Mouse (Mus musculus): ENCODE data around the gene Ppp1r12b.

Ppp1r12b gene

DNA sequence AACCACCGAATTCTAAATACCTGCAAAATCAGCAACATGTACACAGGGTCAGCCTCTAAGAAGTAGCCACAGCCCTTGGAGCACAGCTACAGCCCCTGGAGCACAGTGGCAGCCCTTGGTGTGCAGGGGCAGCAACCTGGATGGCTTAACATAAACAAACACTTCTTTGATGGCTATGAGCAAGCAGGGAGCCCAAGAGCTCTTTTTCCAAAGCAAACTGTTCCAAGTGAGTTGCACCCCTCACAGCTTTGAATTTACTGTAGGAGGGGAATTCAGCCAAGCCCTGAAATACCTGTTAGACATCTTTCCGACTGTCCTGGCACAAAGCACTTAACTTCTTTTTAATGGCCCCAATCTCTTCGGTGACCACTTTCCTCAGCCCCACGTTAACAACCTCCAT lies 14.9 kb downstream of the Ppp1r12b start:
- no peak for DNase-seq (ENCODE audit: low spot score)

GRCm38 (mm10) chr1:134938233-134938632 lies 17.5 kb downstream of the Ppp1r12b start:
- no peak for DNase-seq (ENCODE audit: low spot score)

GRCm38 (mm10) chr1:134936335-134936734 lies 19.4 kb downstream of the Ppp1r12b start:
- no peak for DNase-seq (ENCODE audit: low spot score)

DNA sequence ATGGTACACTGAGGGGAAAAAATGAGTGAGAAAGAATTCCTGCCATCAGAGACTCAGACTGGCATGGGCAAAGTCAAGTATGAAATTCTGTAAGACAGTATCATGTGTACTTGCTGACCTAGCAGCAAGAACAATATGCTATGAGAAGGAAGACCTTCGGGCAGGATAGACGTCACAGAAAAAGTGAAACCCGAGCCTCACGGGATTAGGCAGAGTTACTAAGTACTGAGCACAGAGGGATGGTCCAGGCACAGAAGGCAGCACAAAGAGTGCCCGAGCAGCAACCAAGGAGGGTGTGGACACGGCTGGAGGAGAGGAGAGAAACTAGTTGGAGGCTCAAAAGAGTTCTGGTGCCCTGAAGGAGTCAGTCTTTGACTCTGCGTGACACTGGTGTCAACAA lies 23.3 kb downstream of the Ppp1r12b start:
- no peak for DNase-seq (ENCODE audit: low spot score)

- DNase-seq (ENCODE audit: low spot score): no peak
Observed at GRCm38 (mm10) chr1:134919010-134919409, 36.7 kb downstream of the Ppp1r12b start.

DNA sequence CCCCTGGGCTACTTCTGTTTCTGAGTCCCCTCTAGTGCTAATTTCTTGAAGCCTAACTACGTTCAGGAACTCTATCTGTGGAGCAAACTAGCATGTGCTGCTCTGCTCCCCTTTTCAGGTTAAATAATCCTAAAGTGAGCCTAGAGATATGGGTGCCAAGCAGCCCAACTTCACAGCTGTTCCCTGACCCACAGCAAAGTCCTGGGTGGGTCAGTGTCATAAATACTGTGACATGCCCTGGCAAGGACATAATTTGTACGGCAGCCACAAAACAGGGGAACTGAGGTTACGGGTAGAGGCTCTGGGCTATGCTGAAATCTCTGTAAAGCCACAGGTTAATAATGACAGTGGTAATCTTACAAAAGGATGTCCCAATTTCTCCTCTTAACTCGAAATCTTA lies 40.3 kb downstream of the Ppp1r12b start:
- DNase-seq (ENCODE audit: low spot score): no peak

GRCm38 (mm10) chr1:134913535-134913934 lies 42.2 kb downstream of the Ppp1r12b start:
- peak; percentile 5 for DNase-seq (ENCODE audit: low spot score)

DNA sequence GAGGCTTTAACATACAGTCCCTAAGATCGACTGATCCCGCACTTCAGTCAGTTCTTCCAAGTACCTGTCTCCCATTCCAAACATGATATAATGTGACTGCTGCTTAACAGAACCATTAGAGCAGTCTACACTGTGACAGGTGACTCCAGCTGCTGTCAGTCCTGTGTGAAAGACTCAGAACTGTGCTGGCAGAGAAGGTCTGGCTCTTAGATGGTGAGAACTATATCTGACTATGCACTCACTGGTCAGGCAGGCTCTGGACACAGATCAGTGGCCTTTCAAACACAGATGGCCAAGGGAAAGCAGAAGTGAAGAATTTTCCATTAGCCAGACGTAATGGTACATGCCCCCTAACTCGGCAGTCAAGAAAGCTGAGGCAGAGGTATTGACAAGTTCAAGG lies 43.9 kb downstream of the Ppp1r12b start:
- DNase-seq (ENCODE audit: low spot score): no peak

DNA sequence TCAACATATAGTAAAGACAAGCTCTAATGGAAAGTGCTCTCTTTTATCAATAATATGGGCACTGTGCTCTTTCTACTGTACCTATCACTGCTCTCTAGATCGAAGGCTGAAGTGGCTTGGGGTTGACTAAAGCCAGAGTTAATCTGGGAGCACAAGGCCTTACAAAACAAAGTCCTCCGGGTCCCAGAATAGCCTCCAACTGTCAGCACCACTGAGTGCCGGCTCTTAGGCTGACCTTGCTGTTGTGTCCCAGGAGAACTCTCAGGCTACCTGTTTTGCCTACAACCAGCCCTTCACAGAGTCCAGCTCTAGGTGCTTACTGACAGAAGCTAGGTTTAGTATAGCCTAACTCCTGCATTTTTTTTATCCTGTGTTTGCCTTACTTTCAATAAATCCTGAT lies 45.7 kb downstream of the Ppp1r12b start:
- no peak for DNase-seq (ENCODE audit: low spot score)

DNA sequence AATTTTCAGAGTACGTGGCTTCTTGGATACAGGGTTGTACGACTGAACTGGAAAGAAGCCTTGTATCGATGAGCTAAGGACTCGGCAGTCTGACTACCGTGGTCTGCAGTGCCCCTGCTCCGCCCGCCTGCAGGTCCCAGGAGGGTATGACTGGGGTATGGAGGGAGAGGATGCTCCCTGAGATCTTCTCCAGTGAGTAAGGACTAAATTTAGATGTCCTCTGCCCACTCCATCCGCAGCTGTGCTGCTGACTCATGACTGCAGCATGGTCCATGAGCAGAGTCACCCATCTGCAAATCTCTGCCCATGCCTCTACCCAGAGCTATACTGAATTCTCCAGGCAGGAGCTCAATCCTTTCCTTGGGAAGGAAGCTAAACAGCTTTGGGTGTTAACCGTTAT lies 46.3 kb downstream of the Ppp1r12b start:
- no peak for DNase-seq (ENCODE audit: low spot score)

- no peak for DNase-seq (ENCODE audit: low spot score)
Observed at GRCm38 (mm10) chr1:134902051-134902619, 53.6 kb downstream of the Ppp1r12b start.

- DNase-seq (ENCODE audit: low spot score): no peak
Observed at GRCm38 (mm10) chr1:134896008-134896407, 59.7 kb downstream of the Ppp1r12b start.

- no peak for DNase-seq (ENCODE audit: low spot score)
Observed at GRCm38 (mm10) chr1:134894803-134895202, 60.9 kb downstream of the Ppp1r12b start.

DNA sequence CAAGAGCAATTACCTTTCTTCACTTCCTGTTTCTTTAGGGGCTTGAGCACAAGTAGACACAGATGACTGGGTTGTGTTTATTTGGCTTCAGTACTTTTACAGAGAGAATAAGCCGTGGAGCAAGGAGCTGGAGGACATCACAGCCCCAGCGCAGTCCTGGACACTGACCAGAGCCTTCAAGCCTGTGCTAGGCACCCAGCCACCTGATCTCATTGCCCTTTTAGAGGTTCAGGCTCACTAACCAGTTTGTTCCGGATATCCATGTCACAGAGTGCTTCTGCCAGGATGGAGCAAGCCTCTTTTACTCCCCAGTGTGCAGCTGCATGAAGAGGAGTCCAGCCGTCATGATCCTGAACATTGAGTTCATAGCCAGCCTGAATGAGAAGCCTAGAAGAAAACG lies 63.8 kb downstream of the Ppp1r12b start:
- no peak for DNase-seq (ENCODE audit: low spot score)

GRCm38 (mm10) chr1:134889629-134890028 lies 66.1 kb downstream of the Ppp1r12b start:
- DNase-seq (ENCODE audit: low spot score): no peak

- no peak for DNase-seq (ENCODE audit: low spot score)
Observed at GRCm38 (mm10) chr1:134875800-134876199, 79.9 kb downstream of the Ppp1r12b start.

- DNase-seq (ENCODE audit: low spot score): no peak
Observed at GRCm38 (mm10) chr1:134872678-134873077, 83.1 kb downstream of the Ppp1r12b start.

DNA sequence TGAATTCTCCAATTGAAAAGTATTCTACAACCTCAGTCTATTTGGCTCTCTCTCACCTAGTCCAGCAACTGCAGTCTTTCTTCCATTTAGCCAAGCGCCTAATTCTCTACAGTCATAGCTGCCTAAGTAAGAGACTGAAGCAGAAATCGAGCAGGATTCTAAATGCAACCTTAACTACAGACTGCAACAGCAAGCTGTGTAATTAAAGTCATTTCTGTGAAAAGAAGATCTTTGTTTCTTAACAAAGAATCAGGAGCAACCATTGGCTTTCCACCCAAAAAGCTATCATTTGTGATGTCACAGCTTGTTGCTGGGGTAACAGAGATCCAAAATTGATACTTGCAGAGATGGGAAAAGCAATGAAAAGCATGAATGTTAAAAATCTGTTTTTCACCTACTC lies 89.3 kb downstream of the Ppp1r12b start:
- DNase-seq (ENCODE audit: low spot score): no peak

DNA sequence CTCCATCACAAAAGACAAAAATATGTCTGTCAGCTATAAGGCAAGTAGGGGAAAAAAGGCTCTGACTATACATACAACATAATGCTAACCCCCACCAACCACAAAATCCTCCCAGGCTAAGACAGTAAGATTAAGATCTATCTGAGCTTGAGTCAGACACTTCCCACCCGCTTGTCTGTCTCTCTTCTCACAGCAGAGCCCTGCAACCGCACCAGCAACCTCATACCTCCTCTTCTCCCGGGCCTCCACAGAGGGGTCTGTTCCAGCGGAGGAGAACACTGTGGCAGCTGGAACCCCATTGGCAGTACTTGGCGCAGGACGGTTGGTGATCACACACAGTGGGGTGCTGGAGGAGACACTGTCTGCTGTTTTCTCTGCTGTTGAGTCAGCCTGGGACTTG lies 90.2 kb downstream of the Ppp1r12b start:
- DNase-seq (ENCODE audit: low spot score): no peak

- DNase-seq (ENCODE audit: low spot score): no peak
Observed at GRCm38 (mm10) chr1:134860538-134860937, 95.2 kb downstream of the Ppp1r12b start.

- peak; percentile 10 for DNase-seq (ENCODE audit: low spot score)
Observed at GRCm38 (mm10) chr1:134858344-134859053, 97.2 kb downstream of the Ppp1r12b start.

- DNase-seq (ENCODE audit: low spot score): peak; percentile 13
Observed at GRCm38 (mm10) chr1:134854325-134854982, 101.3 kb downstream of the Ppp1r12b start.

- DNase-seq (ENCODE audit: low spot score): no peak
Observed at GRCm38 (mm10) chr1:134852797-134853196, 102.9 kb downstream of the Ppp1r12b start.
